Mouse (Mus musculus): ENCODE measurements at regions not wholly inside any gene's neighbourhood (a gene's known extent, or its start where the extent isn't known, plus 50 kb on each side); places are given as distances from the start of the nearest gene placed in this dataset.

GRCm38 (mm10) chr15:15329796-15330195, 1398.8 kb upstream of the Cdh9 start:
- DNase-seq (ENCODE audit: low read depth, low spot score), result peak; percentile 58

GRCm38 (mm10) chr15:15331947-15332346, 1396.6 kb upstream of the Cdh9 start:
- DNase-seq (ENCODE audit: low read depth, low spot score), result no peak

GRCm38 (mm10) chr15:15361841-15362240, 1366.7 kb upstream of the Cdh9 start:
- DNase-seq (ENCODE audit: low read depth, low spot score), result no peak

GRCm38 (mm10) chr15:15392300-15393022, 1336.1 kb upstream of the Cdh9 start:
- DNase-seq (ENCODE audit: low read depth, low spot score), result no peak
